Mouse (Mus musculus): ENCODE measurements at regions not wholly inside any gene's neighbourhood (a gene's known extent, or its start where the extent isn't known, plus 50 kb on each side); places are given as distances from the start of the nearest gene placed in this dataset.
"Not testable (repeated sequence)": the region's sequence is repeated elsewhere in the genome, so short reads cannot be mapped to it uniquely, and the experiment has no call there.

- Histone ChIP-seq H3K4me3 (no peak overlapping the region), H3K4me2 (no peak overlapping the region), H3K36me3 (no peaks in the 10 kb centered on the region), H3K4me1 (no peaks in the 10 kb centered on the region), H3K9me3 (no peaks in the 10 kb centered on the region), H3K27ac (no peak overlapping the region), H3K27me3 (no peaks in the 10 kb centered on the region), H3K9ac (no peak overlapping the region)
- no peak for ATAC-seq (ENCODE audit: insufficient number of reproducible peaks, low FRiP score, low TSS enrichment, low read depth)
- 49% methylated on average over 4 of the region's 4 CpGs for WGBS
These were observed 114.8 kb downstream of the Galc start for GRCm38 (mm10) chr12:98144464-98144863.

GRCm38 (mm10) chr12:98143170-98143569, 116.1 kb downstream of the Galc start:
- H3K4me1 ChIP-seq, result no peaks in the 10 kb centered on the region
- H3K27ac ChIP-seq, result no peak overlapping the region
- no peaks in the 10 kb centered on the region for H3K27me3 ChIP-seq
- no peaks in the 10 kb centered on the region for H3K36me3 ChIP-seq
- 91% methylated on average over 1 of the region's 1 CpGs for WGBS
- no peak for ATAC-seq (ENCODE audit: insufficient number of reproducible peaks, low FRiP score, low TSS enrichment, low read depth)
- H3K9ac ChIP-seq, result no peak overlapping the region
- H3K4me2 ChIP-seq, result no peak overlapping the region
- H3K4me3 ChIP-seq, result no peak overlapping the region
- H3K9me3 ChIP-seq, result no peaks in the 10 kb centered on the region

- H3K27ac ChIP-seq; H3K9ac ChIP-seq; H3K4me3 ChIP-seq; H3K36me3 ChIP-seq; H3K27me3 ChIP-seq; H3K4me2 ChIP-seq; H3K9me3 ChIP-seq; ATAC-seq (ENCODE audit: insufficient number of reproducible peaks, low FRiP score, low TSS enrichment, low read depth); H3K4me1 ChIP-seq: not testable (repeated sequence)
- WGBS, result 79% methylated on average over 3 of the region's 3 CpGs
These were observed 119.4 kb downstream of the Galc start for GRCm38 (mm10) chr12:98139906-98140305.

- no peak overlapping the region for H3K9ac ChIP-seq
- 77% methylated on average over 5 of the region's 5 CpGs for WGBS
- H3K9me3 ChIP-seq, result no peaks in the 10 kb centered on the region
These were observed 128.0 kb downstream of the Galc start for GRCm38 (mm10) chr12:98131276-98131675.

GRCm38 (mm10) chr12:98123541-98123940, 135.7 kb downstream of the Galc start:
- no peak overlapping the region for H3K9ac ChIP-seq
- no peak overlapping the region for H3K4me2 ChIP-seq
- H3K9me3 ChIP-seq, result no peaks in the 10 kb centered on the region
- no peaks in the 10 kb centered on the region for H3K36me3 ChIP-seq
- H3K27me3 ChIP-seq, result no peaks in the 10 kb centered on the region
- no peak for ATAC-seq (ENCODE audit: insufficient number of reproducible peaks, low FRiP score, low TSS enrichment, low read depth)
- no peak overlapping the region for H3K27ac ChIP-seq
- H3K4me1 ChIP-seq, result no peaks in the 10 kb centered on the region
- no peak overlapping the region for H3K4me3 ChIP-seq
- 78% methylated on average over 3 of the region's 3 CpGs for WGBS

More at GRCm38 (mm10) chr12:98131276-98131675, 128.0 kb downstream of the Galc start:
- Histone ChIP-seq H3K27me3 (no peaks in the 10 kb centered on the region), H3K4me2 (no peak overlapping the region), H3K36me3 (no peaks in the 10 kb centered on the region), H3K4me3 (no peak overlapping the region), H3K27ac (no peak overlapping the region), H3K4me1 (no peaks in the 10 kb centered on the region)
- no peak for ATAC-seq (ENCODE audit: insufficient number of reproducible peaks, low FRiP score, low TSS enrichment, low read depth)

- Histone ChIP-seq H3K36me3 (no peaks in the 10 kb centered on the region), H3K9me3 (no peaks in the 10 kb centered on the region), H3K4me2 (no peak overlapping the region), H3K27ac (no peak overlapping the region), H3K9ac (no peak overlapping the region), H3K27me3 (no peaks in the 10 kb centered on the region), H3K4me1 (peaks cover 7% of the 10 kb centered on the region), H3K4me3 (no peak overlapping the region)
- WGBS, result 42% methylated on average over 9 of the region's 9 CpGs
- no peak for ATAC-seq (ENCODE audit: insufficient number of reproducible peaks, low FRiP score, low TSS enrichment, low read depth)
These were observed 151.2 kb downstream of the Galc start for GRCm38 (mm10) chr12:98108039-98108438.

- Histone ChIP-seq H3K36me3 (no peaks in the 10 kb centered on the region), H3K9me3 (no peaks in the 10 kb centered on the region), H3K9ac (no peak overlapping the region), H3K4me1 (peaks cover 7% of the 10 kb centered on the region), H3K4me2 (no peak overlapping the region), H3K27ac (no peak overlapping the region), H3K4me3 (no peak overlapping the region), H3K27me3 (no peaks in the 10 kb centered on the region)
- WGBS, result 40% methylated on average over 10 of the region's 10 CpGs
- no peak for ATAC-seq (ENCODE audit: insufficient number of reproducible peaks, low FRiP score, low TSS enrichment, low read depth)
These were observed 152.2 kb downstream of the Galc start for GRCm38 (mm10) chr12:98106789-98107684.

GRCm38 (mm10) chr12:98106151-98106788, 153.0 kb downstream of the Galc start:
- Histone ChIP-seq H3K4me2 (no peak overlapping the region), H3K27ac (no peak overlapping the region), H3K9ac (no peak overlapping the region), H3K9me3 (no peaks in the 10 kb centered on the region), H3K27me3 (no peaks in the 10 kb centered on the region), H3K36me3 (no peaks in the 10 kb centered on the region), H3K4me3 (no peak overlapping the region), H3K4me1 (peaks cover 7% of the 10 kb centered on the region)
- ATAC-seq (ENCODE audit: insufficient number of reproducible peaks, low FRiP score, low TSS enrichment, low read depth), result no peak
- 31% methylated on average over 3 of the region's 3 CpGs for WGBS

- no peak overlapping the region for H3K9ac ChIP-seq
- ATAC-seq (ENCODE audit: insufficient number of reproducible peaks, low FRiP score, low TSS enrichment, low read depth), result no peak
- H3K27ac ChIP-seq, result peak overlapping the region; percentile 33; the same call in 1 of the 2 replicates
- H3K27me3 ChIP-seq, result no peaks in the 10 kb centered on the region
- no peak overlapping the region for H3K4me3 ChIP-seq
- H3K4me2 ChIP-seq, result no peak overlapping the region
- H3K36me3 ChIP-seq, result no peaks in the 10 kb centered on the region
- H3K4me1 ChIP-seq, result peaks cover 7% of the 10 kb centered on the region
- no peaks in the 10 kb centered on the region for H3K9me3 ChIP-seq
These were observed 153.5 kb downstream of the Galc start for GRCm38 (mm10) chr12:98105749-98106148.

GRCm38 (mm10) chr12:98090171-98090570, 169.1 kb downstream of the Galc start:
- Histone ChIP-seq H3K4me2 (no peak overlapping the region), H3K4me1 (no peaks in the 10 kb centered on the region), H3K27ac (no peak overlapping the region), H3K4me3 (no peak overlapping the region), H3K9me3 (no peaks in the 10 kb centered on the region), H3K36me3 (no peaks in the 10 kb centered on the region), H3K27me3 (no peaks in the 10 kb centered on the region), H3K9ac (no peak overlapping the region)
- WGBS, result 57% methylated on average over 5 of the region's 5 CpGs
- ATAC-seq (ENCODE audit: insufficient number of reproducible peaks, low FRiP score, low TSS enrichment, low read depth), result no peak

- Histone ChIP-seq H3K9ac (no peak overlapping the region), H3K36me3 (no peaks in the 10 kb centered on the region), H3K27ac (no peak overlapping the region), H3K27me3 (no peaks in the 10 kb centered on the region), H3K4me2 (no peak overlapping the region), H3K4me1 (no peaks in the 10 kb centered on the region), H3K4me3 (no peak overlapping the region), H3K9me3 (no peaks in the 10 kb centered on the region)
- no peak for ATAC-seq (ENCODE audit: insufficient number of reproducible peaks, low FRiP score, low TSS enrichment, low read depth)
- 84% methylated on average over 1 of the region's 1 CpGs for whole genome bisulfite sequencing
These were observed 180.9 kb downstream of the Galc start for GRCm38 (mm10) chr12:98078351-98078750.

- 93% methylated on average over 2 of the region's 2 CpGs for WGBS
- H3K4me2 ChIP-seq, result no peak overlapping the region
These were observed 183.7 kb downstream of the Galc start for GRCm38 (mm10) chr12:98075580-98075979.

More at GRCm38 (mm10) chr12:98075580-98075979, 183.7 kb downstream of the Galc start:
- no peaks in the 10 kb centered on the region for H3K4me1 ChIP-seq
- H3K9me3 ChIP-seq, result no peaks in the 10 kb centered on the region
- no peak overlapping the region for H3K27ac ChIP-seq
- no peak for ATAC-seq (ENCODE audit: insufficient number of reproducible peaks, low FRiP score, low TSS enrichment, low read depth)
- no peak overlapping the region for H3K4me3 ChIP-seq
- no peaks in the 10 kb centered on the region for H3K27me3 ChIP-seq
- no peaks in the 10 kb centered on the region for H3K36me3 ChIP-seq
- H3K9ac ChIP-seq, result no peak overlapping the region

All from limb, embryonic 15.5 days (tissue).